Mouse (Mus musculus): ENCODE measurements around the gene Nbea. TPM values are rescaled to one million over a fixed set of nuclear protein-coding genes. Genes with fewer than 3 reads are reported as not detected.

The Nbea gene
- polyA plus RNA-seq, 1 experiment: 1.9 TPM

DNA sequence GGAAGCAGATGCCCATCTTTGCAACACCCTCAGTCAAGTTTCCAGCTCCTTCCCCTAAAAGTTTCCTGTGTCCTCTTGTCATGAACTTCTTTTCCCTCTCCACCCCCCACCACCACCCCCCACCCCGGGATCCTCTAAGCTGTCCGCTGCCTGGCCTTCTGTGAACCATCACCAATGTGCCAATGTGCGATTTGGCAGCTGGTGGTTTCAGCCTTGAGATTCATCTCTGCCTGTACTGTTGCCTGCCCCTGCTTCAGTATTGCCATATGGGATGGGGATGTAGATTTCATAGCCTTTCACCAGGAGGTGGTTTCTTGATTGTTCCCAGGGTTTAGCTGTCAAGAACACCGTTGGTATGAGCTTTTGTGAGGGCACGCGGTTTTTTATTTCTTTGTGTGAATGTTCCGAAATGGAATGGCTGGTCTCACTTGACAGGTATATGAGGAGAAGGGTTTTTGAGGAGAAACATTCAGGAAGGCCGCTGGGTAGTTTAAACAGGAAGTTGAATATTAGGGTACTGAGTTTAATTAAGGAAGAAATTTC lies 594.0 kb downstream of the Nbea start:
- H3K27ac ChIP-seq (ENCODE audit: control insufficient read depth, insufficient read depth, low read depth, low read length, poor library complexity): no peak overlapping the region
- no peaks in the 10 kb centered on the region for H3K4me1 ChIP-seq (ENCODE audit: control insufficient read depth, insufficient read depth, low read length)
- H3K4me3 ChIP-seq (replicated peaks; ENCODE audit: control insufficient read depth, low read depth, low read length): no peak overlapping the region
- TF ChIP-seq POLR2A (IDR thresholded peaks at IDR 0.05; ENCODE audit: borderline replicate concordance, control insufficient read depth, low read depth, low read length): no peak
- TF ChIP-seq CTCF (IDR thresholded peaks at IDR 0.05; ENCODE audit: control insufficient read depth, insufficient read depth, low read length): no peak
- 76% methylated on average over 8 of the region's 8 CpGs for WGBS

DNA sequence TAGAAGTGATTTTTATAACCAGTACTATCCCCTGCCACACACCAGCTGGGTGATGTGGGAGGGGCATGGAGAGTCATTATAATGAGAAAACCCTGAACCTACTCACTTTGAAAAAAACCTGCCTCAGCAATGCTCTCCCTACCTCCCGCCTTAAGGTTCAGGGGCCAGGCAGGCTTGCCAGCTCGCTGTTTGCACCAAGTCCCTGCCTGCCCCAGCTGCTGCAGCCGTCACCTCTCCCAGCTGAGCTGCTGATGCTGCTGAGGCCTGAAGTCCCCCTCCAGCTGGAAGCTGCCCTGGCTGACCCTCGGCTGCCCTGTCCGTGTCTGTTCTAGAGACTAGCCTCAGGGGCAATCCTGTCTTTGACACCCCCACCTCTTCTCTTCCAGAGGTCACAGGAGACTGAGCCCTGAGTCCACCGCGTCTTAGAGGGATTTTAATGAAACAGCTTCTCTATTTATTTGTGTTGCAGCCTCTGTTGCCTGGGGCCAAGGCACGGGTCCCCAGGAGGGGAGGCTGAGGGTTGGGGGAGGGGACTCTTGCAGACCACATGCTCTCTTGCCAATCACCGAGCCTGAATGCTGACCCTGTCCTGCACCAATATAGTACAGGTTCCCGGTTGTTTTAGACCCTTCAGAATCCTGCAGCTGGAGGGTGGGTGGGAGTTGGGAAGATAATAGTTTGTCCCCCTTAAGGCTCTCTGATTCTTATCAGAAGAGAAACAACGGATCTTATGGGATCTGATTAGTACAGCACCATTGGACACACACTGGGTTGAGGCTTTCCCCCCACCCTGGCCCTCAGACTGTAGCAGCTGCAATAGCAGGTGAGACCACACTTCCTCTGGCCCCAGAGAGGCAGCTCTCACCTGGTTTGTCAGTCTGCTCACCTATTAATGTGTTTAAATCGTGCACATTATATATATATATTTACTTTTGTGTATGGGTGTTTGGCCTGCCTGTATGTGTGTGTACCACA lies 595.2 kb downstream of the Nbea start:
- 67% methylated on average over 12 of the region's 12 CpGs for WGBS
- H3K4me3 ChIP-seq (replicated peaks; ENCODE audit: control insufficient read depth, low read depth, low read length): no peak overlapping the region
- TF ChIP-seq POLR2A (IDR thresholded peaks at IDR 0.05; ENCODE audit: borderline replicate concordance, control insufficient read depth, low read depth, low read length) (no peak), CTCF (IDR thresholded peaks at IDR 0.05; ENCODE audit: control insufficient read depth, insufficient read depth, low read length) (no peak)
- no peak overlapping the region for H3K27ac ChIP-seq (ENCODE audit: control insufficient read depth, insufficient read depth, low read depth, low read length, poor library complexity)
- H3K4me1 ChIP-seq (ENCODE audit: control insufficient read depth, insufficient read depth, low read length): no peaks in the 10 kb centered on the region

GRCm38 (mm10) chr3:55587434-55587971 lies 596.0 kb downstream of the Nbea start:
- no peaks in the 10 kb centered on the region for H3K4me1 ChIP-seq (ENCODE audit: control insufficient read depth, insufficient read depth, low read length)
- WGBS: 79% methylated on average over 12 of the region's 12 CpGs
- TF ChIP-seq CTCF (IDR thresholded peaks at IDR 0.05; ENCODE audit: control insufficient read depth, insufficient read depth, low read length) (no peak), POLR2A (IDR thresholded peaks at IDR 0.05; ENCODE audit: borderline replicate concordance, control insufficient read depth, low read depth, low read length) (no peak)
- no peak overlapping the region for H3K4me3 ChIP-seq (replicated peaks; ENCODE audit: control insufficient read depth, low read depth, low read length)
- H3K27ac ChIP-seq (ENCODE audit: control insufficient read depth, insufficient read depth, low read depth, low read length, poor library complexity): no peak overlapping the region

Data from bone marrow, adult 2 months (tissue).